Mouse (Mus musculus) embryonic facial prominence, embryonic 10.5 days (tissue): ENCODE measurements at regions not wholly inside any gene's neighbourhood (a gene's known extent, or its start where the extent isn't known, plus 50 kb on each side); places are given as distances from the start of the nearest gene placed in this dataset.

Experiments used
- DNase-seq: peaks from one replicate; pipeline ENCODE4 v3.0.0-alpha.2; 2017; ENCODE audit warnings: low spot score
- H3K27ac ChIP-seq: fragments of 300-500 bp; sonication (generic); replicated peaks from 2 replicates; pipeline ENCODE4 v1.5.1; 2016; ENCODE audit warnings: mild to moderate bottlenecking
- H3K27me3 ChIP-seq: fragments of 300-500 bp; sonication (generic); replicated peaks from 2 replicates; pipeline ENCODE4 v1.6.1; 2016; ENCODE audit warnings: low read depth, mild to moderate bottlenecking; ENCODE audit not compliant: poor library complexity, severe bottlenecking
- H3K36me3 ChIP-seq: fragments of 300-500 bp; sonication (generic); replicated peaks from 2 replicates; pipeline ENCODE4 v1.6.1; 2016; ENCODE audit warnings: mild to moderate bottlenecking, moderate library complexity
- H3K4me1 ChIP-seq: fragments of 300-500 bp; sonication (generic); 2 replicates; pipeline ENCODE4 v1.6.1; 2016
- H3K4me3 ChIP-seq: fragments of 300-500 bp; sonication (generic); 2 replicates; pipeline ENCODE4 v1.5.1; 2016; ENCODE audit warnings: mild to moderate bottlenecking, moderate library complexity
- H3K9me3 ChIP-seq: fragments of 300-500 bp; sonication (generic); 2 replicates; pipeline ENCODE4 v1.6.1; 2016; ENCODE audit warnings: mild to moderate bottlenecking
- WGBS: fragments of 180-500 bp; shearing (Covaris S2); methylation state at CpG from one replicate; pipeline ENCODE4 v1.1.7; 2016; 5-methylcytosine and 5-hydroxymethylcytosine counted together

GRCm38 (mm10) chr8:11999736-12000458 lies 159.6 kb downstream of the Tex29 start:
- Histone ChIP-seq H3K4me3 (no peak overlapping the region), H3K36me3 (no peaks in the 10 kb centered on the region), H3K27me3 (peaks cover 84% of the 10 kb centered on the region), H3K9me3 (no peaks in the 10 kb centered on the region), H3K27ac (no peak overlapping the region), H3K4me1 (peaks cover 20% of the 10 kb centered on the region)
- WGBS: 27% methylated on average over 23 of the region's 23 CpGs
- DNase-seq: peak; percentile 64

DNA sequence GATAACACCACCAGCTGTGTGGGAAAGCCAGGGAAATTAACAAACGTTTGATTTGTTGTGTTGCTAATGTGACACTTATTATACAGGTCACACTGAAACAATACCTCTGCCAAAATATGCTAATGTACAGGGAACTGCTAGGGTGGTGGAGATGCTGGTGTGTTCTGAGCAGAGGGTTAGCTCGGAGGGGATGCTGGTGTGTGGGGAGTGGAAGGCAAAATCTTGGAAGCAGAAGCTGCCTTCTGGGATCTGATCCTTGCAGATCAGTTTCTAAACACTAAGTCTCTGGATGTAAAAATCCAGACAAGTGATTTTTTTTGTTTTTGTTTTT lies 160.2 kb downstream of the Tex29 start:
- H3K27ac ChIP-seq: no peak overlapping the region
- peaks cover 79% of the 10 kb centered on the region for H3K27me3 ChIP-seq
- DNase-seq: no peak
- 25% methylated on average over 2 of the region's 2 CpGs for WGBS
- H3K4me1 ChIP-seq: peaks cover 20% of the 10 kb centered on the region
- no peaks in the 10 kb centered on the region for H3K36me3 ChIP-seq
- H3K4me3 ChIP-seq: no peak overlapping the region
- H3K9me3 ChIP-seq: no peaks in the 10 kb centered on the region

DNA sequence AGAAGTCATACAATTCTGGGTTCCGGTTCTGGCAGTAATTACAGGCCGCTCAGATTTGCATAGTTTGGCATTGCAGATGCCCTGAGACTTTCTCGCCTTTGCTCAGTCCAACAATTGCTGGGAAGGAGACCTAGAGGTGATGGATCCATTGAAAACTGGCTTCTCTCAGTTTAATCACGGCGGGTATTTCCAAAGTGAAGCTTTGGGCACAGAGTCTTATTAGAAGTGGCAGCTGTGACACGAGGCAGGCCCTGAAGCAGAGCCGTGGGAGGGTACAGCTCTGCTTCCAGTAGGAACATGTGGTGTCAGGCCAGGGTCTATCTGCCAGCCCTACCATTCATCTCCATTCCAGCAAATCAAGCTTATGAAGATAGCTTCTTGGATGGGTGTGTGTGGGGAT lies 164.0 kb downstream of the Tex29 start:
- Histone ChIP-seq H3K4me3 (no peak overlapping the region), H3K36me3 (no peaks in the 10 kb centered on the region), H3K27ac (no peak overlapping the region), H3K27me3 (peaks cover 45% of the 10 kb centered on the region), H3K4me1 (peaks cover 20% of the 10 kb centered on the region), H3K9me3 (no peaks in the 10 kb centered on the region)
- 81% methylated on average over 7 of the region's 7 CpGs for WGBS
- DNase-seq: no peak

- WGBS: 82% methylated on average over 3 of the region's 3 CpGs
- H3K27ac ChIP-seq: no peak overlapping the region
- no peaks in the 10 kb centered on the region for H3K36me3 ChIP-seq
- DNase-seq: no peak
- no peaks in the 10 kb centered on the region for H3K9me3 ChIP-seq
- no peak overlapping the region for H3K4me3 ChIP-seq
- H3K27me3 ChIP-seq: no peaks in the 10 kb centered on the region; the same call in 1 of the 2 replicates
- H3K4me1 ChIP-seq: peaks cover 8% of the 10 kb centered on the region
Observed at GRCm38 (mm10) chr8:12012769-12013168, 172.5 kb downstream of the Tex29 start.

DNA sequence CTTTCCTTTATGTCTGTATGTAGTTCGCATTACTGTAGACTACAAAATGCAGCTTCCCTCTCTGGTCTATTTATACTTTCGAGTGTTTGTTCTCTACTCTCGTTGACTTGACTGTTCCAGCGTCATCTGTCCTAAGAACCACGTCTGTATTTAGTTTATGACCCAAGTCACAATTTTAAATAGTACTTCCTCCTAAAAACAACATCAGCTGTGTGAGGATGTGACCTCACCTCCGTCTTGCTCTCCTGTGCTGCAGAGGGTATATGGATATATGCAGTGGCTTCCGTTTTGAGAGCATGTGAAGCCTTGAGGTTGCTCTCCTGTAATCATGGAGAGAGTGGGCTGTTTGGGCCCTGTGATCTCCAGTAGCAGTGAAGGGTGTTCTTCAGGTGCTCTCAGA lies 177.5 kb downstream of the Tex29 start:
- 85% methylated on average over 7 of the region's 7 CpGs for WGBS
- Histone ChIP-seq H3K4me3 (no peak overlapping the region), H3K36me3 (no peaks in the 10 kb centered on the region), H3K4me1 (peaks cover 8% of the 10 kb centered on the region), H3K27ac (no peak overlapping the region), H3K9me3 (no peaks in the 10 kb centered on the region), H3K27me3 (no peaks in the 10 kb centered on the region)
- no peak for DNase-seq

DNA sequence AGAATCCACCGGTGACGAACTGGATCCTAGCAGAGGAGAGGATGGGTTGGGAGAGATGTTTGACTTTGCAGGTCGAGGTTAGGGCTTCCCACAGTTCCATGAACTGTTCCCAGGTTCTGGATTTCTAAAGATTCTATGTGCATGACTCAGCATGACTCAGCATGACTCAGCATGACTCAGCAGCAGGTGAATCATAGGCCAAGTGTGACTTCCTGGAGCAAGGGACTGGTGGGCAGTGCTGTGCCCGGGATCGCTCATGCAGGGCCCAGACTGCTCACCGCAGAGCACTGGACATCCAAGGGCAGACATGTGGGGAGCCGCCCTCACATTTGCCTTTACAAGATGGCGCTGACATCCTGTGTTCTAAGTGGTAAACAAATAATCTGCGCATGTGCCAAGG lies 179.0 kb downstream of the Tex29 start:
- H3K27me3 ChIP-seq: no peaks in the 10 kb centered on the region
- H3K9me3 ChIP-seq: no peaks in the 10 kb centered on the region
- H3K4me1 ChIP-seq: peaks cover 6% of the 10 kb centered on the region
- no peak overlapping the region for H3K27ac ChIP-seq
- no peak overlapping the region for H3K4me3 ChIP-seq
- WGBS: 91% methylated on average over 9 of the region's 9 CpGs
- no peaks in the 10 kb centered on the region for H3K36me3 ChIP-seq
- DNase-seq: no peak

DNA sequence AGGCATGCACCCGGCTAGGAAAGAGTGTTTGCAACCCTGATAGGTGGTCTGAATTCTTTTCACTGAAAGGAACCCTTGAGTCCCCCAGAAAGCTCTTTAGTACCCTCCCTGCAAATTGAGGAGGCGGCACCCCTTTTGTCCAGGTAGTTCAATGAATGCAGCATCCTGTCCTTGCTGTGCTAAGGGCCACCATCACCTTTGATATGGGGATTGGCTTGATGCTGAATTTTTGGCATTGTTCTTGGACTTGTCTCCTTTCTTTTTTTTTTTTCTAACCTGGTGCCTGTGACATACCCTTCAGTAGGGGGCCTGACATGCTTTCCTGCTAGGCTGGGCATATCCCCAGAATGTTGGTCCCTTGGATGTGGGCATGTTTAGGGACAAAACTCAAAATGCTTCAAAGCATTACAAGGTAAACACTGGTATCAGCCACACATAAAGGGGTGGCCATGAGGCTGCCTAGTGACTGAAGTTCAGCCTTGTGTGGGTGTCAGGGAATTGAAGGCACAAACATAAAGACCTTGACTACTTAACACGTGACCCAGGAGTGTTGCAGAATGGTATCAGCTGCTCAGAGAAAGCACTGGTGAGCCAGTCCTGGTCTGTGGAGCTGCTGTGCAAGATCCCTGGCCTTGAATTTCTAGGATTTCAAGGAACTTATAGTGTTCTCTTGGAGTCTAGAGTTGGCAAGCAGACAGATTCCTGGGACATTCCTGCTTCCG lies 183.6 kb downstream of the Tex29 start:
- H3K27ac ChIP-seq: no peak overlapping the region
- no peaks in the 10 kb centered on the region for H3K27me3 ChIP-seq
- 85% methylated on average over 4 of the region's 4 CpGs for WGBS
- no peaks in the 10 kb centered on the region for H3K36me3 ChIP-seq
- no peak overlapping the region for H3K4me3 ChIP-seq
- no peaks in the 10 kb centered on the region for H3K4me1 ChIP-seq
- H3K9me3 ChIP-seq: no peaks in the 10 kb centered on the region
- DNase-seq: no peak

DNA sequence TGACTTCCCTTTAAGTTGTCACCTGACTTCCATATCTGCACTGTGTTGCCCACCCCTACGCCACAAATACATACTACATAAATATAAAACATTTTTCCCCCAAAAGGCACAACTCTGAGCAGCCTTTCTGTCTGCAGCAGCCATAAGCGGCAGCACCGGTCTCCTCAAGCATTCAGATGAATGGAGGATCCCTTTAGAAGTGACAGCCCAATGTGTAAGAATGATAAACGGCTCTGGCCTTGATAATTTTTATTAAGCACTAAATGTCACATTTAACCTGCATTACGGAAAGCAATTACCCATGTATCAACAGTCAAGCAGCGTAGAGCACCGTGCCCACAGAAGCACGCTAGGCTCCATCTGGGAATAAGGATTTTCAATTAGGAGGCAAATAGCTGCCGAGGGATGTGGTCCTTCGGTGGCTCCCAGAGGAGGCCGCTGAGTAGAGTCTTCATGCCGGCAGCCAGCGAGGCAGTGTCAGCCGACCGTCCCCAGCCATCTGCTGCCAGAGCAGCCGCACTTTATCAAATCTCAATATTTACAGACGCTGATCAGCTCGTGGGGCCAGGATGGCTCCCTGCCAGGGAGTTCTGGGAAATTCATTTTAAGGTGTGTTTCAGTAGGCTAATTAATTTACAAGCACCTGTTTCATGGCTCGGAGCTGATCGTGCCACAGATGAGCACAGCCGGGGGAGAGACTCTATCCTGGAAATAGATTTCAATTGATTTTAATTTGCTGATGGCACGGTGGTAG lies 190.3 kb downstream of the Tex29 start:
- DNase-seq: no peak

DNA sequence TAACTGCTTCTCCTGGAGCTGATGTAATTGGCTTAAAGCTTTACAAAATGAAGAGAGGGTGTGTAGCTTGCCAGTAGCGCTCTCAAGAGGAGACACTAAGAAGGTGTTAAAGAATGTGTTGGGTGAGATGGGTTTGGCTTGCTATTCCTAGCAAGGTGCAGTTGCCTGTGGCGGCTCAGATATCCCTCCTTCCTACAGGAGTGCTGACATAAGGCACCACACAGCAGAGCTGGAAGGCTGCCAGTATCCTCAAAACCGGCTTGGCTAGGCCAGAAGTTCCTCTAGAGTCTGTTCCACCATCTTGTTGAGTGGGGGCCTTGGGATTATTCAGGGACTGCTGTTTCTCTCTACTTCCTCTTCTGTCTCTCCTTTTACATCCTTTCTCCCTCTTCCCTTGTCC lies 191.5 kb downstream of the Tex29 start:
- no peak for DNase-seq
- Histone ChIP-seq H3K36me3 (no peaks in the 10 kb centered on the region), H3K9me3 (no peaks in the 10 kb centered on the region), H3K4me1 (peaks cover 2% of the 10 kb centered on the region), H3K27me3 (peaks cover 17% of the 10 kb centered on the region; the same call in 1 of the 2 replicates), H3K4me3 (no peak overlapping the region), H3K27ac (no peak overlapping the region)
- WGBS: 68% methylated on average over 3 of the region's 3 CpGs

More for the DNA sequence above, 190.3 kb downstream of the Tex29 start:
- 85% methylated on average over 22 of the region's 22 CpGs for WGBS
- no peaks in the 10 kb centered on the region for H3K36me3 ChIP-seq
- peaks cover 17% of the 10 kb centered on the region; the same call in 1 of the 2 replicates for H3K27me3 ChIP-seq
- no peak overlapping the region for H3K4me3 ChIP-seq
- H3K4me1 ChIP-seq: no peaks in the 10 kb centered on the region
- H3K9me3 ChIP-seq: no peaks in the 10 kb centered on the region
- no peak overlapping the region for H3K27ac ChIP-seq

DNA sequence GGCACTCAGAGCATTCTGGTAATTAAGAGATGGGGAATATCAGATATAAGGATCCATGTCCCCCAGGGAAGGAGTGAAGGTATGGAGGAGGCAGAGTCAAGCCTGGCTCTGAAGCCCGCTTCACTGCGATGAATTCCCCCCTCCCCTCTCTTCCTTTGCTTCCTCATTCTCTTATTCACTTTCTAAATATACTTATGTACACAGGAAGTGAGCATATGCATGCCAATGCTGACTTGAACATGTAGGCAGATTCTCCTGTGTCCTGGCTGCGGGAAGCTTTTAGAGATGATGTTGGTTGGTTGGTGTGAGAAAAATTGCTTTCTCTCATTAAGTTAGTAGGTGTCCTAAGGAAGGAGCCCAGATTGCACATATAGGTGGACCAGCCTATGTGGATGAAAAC lies 192.1 kb downstream of the Tex29 start:
- peaks cover 5% of the 10 kb centered on the region for H3K4me1 ChIP-seq
- H3K4me3 ChIP-seq: no peak overlapping the region
- no peak for DNase-seq
- H3K27me3 ChIP-seq: peaks cover 17% of the 10 kb centered on the region; the same call in 1 of the 2 replicates
- 95% methylated on average over 3 of the region's 3 CpGs for WGBS
- H3K36me3 ChIP-seq: no peaks in the 10 kb centered on the region
- no peak overlapping the region for H3K27ac ChIP-seq
- H3K9me3 ChIP-seq: no peaks in the 10 kb centered on the region

DNA sequence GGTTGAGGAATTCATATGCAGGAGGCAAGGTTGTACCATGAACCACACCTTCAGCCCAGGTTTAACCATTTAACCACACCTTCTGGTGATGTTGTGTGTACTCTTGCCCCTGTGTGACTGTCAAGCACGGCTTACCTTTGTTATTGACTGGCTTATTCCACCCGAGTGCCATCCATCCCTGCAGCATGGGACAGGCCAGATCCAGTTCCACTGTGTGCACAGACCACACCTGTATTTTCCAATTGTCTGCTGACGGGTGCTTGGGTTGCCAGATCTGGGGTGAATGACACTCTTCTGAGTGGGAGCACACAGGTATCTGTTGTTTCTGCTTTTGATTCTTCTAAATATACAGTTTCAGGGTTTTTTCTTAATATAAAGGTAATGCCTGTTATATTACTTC lies 196.1 kb downstream of the Tex29 start:
- Histone ChIP-seq H3K27ac (no peak overlapping the region), H3K36me3 (no peaks in the 10 kb centered on the region), H3K4me3 (no peak overlapping the region), H3K4me1 (peaks cover 5% of the 10 kb centered on the region), H3K27me3 (peaks cover 19% of the 10 kb centered on the region; the same call in 1 of the 2 replicates), H3K9me3 (no peaks in the 10 kb centered on the region)
- WGBS: 79% methylated on average over 3 of the region's 3 CpGs
- no peak for DNase-seq

DNA sequence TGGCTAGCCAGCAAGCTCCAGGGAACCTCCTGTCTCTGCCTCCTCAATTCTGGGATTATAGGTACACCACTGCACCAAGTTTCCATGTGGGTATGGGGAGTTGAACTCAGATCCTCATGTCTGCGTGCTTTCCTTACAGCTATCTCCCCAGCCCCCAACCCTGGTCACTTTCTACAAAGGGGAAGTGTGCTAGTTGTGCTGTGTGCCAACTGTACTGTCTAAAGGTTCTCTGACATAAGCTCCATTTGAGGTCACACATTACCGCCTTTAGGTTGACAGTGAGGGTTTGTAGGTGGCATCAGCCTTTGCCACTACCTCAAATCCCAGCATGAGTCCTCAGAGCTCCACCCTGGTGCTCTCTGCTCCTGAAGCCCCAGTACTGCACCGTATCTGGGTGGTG lies 200.7 kb downstream of the Tex29 start:
- 74% methylated on average over 3 of the region's 3 CpGs for WGBS
- no peak overlapping the region for H3K4me3 ChIP-seq
- DNase-seq: no peak
- no peaks in the 10 kb centered on the region for H3K36me3 ChIP-seq
- H3K4me1 ChIP-seq: peaks cover 11% of the 10 kb centered on the region
- H3K27ac ChIP-seq: no peak overlapping the region
- H3K27me3 ChIP-seq: peaks cover 13% of the 10 kb centered on the region
- H3K9me3 ChIP-seq: no peaks in the 10 kb centered on the region
